Mouse (Mus musculus): ENCODE measurements around the gene Lrrc37a. TPM values are rescaled to one million over a fixed set of nuclear protein-coding genes. Genes with fewer than 3 reads are reported as not detected.

Lrrc37a gene
- 82.8 TPM for polyA plus RNA-seq (2014; fragmentation: Illumina TruSeq; extraction: RNeasy Lipid Tissue Mini Kit (QIAGEN cat#74804); ENCODE audit: low read depth, low replicate concordance)

DNA sequence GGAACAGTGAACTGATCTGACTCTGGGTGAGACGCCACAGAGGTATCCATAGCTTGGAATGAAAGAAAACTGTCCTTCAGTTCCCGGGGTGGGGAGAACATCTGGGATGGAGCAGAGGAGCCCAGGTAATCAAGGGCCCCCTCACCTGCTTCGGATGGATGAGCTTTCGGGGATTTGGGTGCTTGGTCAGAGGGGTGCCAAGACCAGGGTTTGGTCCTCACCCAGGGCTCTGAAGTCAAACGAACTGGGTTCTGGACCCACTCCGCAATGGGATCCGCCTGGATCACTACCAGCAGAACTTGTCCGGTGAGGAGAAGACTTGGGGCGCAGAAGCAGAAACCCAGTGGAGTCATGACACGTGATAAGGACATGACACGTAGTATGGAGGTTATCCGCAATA is at the start of gene Lrrc37a:
Gene Lrrc37a, minus strand, starts transcription at position 101 of the 400 bp plus-strand sequence.

DNA sequence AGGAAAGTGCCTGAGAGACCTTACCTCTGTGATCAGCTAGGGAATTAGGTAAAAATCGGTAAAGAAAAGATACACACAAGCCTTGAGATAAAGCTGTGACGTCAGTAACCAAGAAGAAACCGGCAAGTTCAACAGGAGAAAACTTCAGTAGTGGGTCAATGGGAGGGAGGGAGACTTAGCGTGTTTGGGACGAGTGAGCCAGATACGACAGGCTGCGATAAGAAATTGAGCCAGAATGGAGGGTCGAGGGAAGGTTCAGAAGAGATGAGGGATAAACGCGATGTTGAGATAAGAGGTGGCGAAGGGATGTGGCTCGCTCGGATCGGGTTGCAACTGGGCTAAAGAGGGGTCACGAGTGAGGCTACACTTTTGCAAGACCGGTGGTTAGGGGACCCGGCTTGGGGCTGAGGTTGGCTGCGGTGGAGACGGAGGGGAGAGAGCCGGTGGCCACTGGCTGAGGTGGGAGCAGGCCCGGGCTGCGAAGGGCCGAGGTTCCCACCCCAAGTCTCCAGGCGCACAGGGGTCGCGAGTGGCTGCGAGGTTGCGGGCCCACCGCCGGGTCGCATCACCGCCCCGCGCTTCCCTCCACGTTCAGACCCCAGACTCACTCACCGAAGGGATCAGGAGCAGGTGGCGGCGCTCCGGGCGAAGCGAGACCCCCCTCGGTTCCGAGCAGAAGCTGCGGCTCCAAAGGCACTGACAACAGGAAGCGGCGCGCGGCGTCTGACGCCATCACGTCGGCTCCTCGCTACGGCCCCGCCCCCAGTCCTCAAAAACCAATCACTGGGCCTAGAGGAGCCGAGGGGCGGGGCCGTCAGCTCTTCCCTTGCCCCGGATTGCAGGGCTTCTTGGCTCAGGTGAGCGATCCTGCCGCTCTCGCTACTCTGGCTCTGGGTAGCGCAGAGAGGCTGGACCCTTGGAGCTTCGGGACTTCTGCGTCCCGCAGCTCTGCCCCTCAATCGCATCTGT is 92.1 kb downstream of the Lrrc37a start, which contains the start of gene Plekhm1:
Gene Plekhm1, minus strand, starts transcription at position 707 of the 969 bp plus-strand sequence.

Other genes with a start within 250 kb of the Lrrc37a start
- not detected for gene Map3k14, start 237.1 kb downstream of the Lrrc37a start, polyA plus RNA-seq (2014; fragmentation: Illumina TruSeq; extraction: RNeasy Lipid Tissue Mini Kit (QIAGEN cat#74804); ENCODE audit: low read depth, low replicate concordance)
- not detected for gene Arhgap27, start 140.9 kb downstream of the Lrrc37a start, polyA plus RNA-seq (2014; fragmentation: Illumina TruSeq; extraction: RNeasy Lipid Tissue Mini Kit (QIAGEN cat#74804); ENCODE audit: low read depth, low replicate concordance)
- 0.69 TPM for gene Plekhm1, start 91.9 kb downstream of the Lrrc37a start, polyA plus RNA-seq (2014; fragmentation: Illumina TruSeq; extraction: RNeasy Lipid Tissue Mini Kit (QIAGEN cat#74804); ENCODE audit: low read depth, low replicate concordance)
- 178 TPM for gene Gm884, start 116.5 kb upstream of the Lrrc37a start, polyA plus RNA-seq (2014; fragmentation: Illumina TruSeq; extraction: RNeasy Lipid Tissue Mini Kit (QIAGEN cat#74804); ENCODE audit: low read depth, low replicate concordance)
- gene Lyzl6, start 134.3 kb upstream of the Lrrc37a start, polyA plus RNA-seq (2014; fragmentation: Illumina TruSeq; extraction: RNeasy Lipid Tissue Mini Kit (QIAGEN cat#74804); ENCODE audit: low read depth, low replicate concordance), result 192 TPM
- not detected for gene Rprml, start 145.0 kb upstream of the Lrrc37a start, polyA plus RNA-seq (2014; fragmentation: Illumina TruSeq; extraction: RNeasy Lipid Tissue Mini Kit (QIAGEN cat#74804); ENCODE audit: low read depth, low replicate concordance)
- 59.1 TPM for gene Gosr2, start 193.3 kb upstream of the Lrrc37a start, polyA plus RNA-seq (2014; fragmentation: Illumina TruSeq; extraction: RNeasy Lipid Tissue Mini Kit (QIAGEN cat#74804); ENCODE audit: low read depth, low replicate concordance)
- gene Wnt9b, start 245.2 kb upstream of the Lrrc37a start, polyA plus RNA-seq (2014; fragmentation: Illumina TruSeq; extraction: RNeasy Lipid Tissue Mini Kit (QIAGEN cat#74804); ENCODE audit: low read depth, low replicate concordance), result not detected

All from testis, adult 10 weeks (tissue).